Mouse (Mus musculus) ES-E14 (cell line): ENCODE data around the gene Cdt1. TPM values are rescaled to one million over a fixed set of nuclear protein-coding genes. Genes with fewer than 3 reads are reported as not detected.

Source experiments
- DNase-seq: peaks from one replicate; pipeline ENCODE4 v3.0.0-alpha.2; 2013; ENCODE audit warnings: low read depth, low spot score
- H3K27ac ChIP-seq: 2 replicates; pipeline ENCODE4 v1.5.1; 2012; ENCODE audit warnings: low read depth, mild to moderate bottlenecking, low read length, moderate library complexity, mixed read lengths; ENCODE audit not compliant: poor library complexity, insufficient read depth, severe bottlenecking
- H3K36me3 ChIP-seq: 2 replicates; pipeline ENCODE4 v1.6.1; 2012; ENCODE audit warnings: mild to moderate bottlenecking, low read length, moderate library complexity, mixed read lengths; ENCODE audit not compliant: control insufficient read depth, poor library complexity, insufficient read depth, severe bottlenecking
- H3K4me1 ChIP-seq, 2 experiments: fragments of 150-350 bp in 1 of 2; sonication (generic) in 1 of 2; 2 replicates each; pipeline ENCODE4 v1.6.1; 2012; ENCODE audit warnings: low read length in 2 of 2, mild to moderate bottlenecking in 1 of 2, mixed read lengths in 1 of 2; ENCODE audit not compliant: control insufficient read depth in 2 of 2, insufficient read depth in 2 of 2, poor library complexity in 1 of 2
- H3K4me3 ChIP-seq, 2 experiments: fragments of 150-350 bp in 1 of 2; sonication (generic) in 1 of 2; 2 replicates each; pipeline ENCODE4 v1.5.1; 2012; ENCODE audit warnings: low read length in 2 of 2, low read depth in 1 of 2, mild to moderate bottlenecking in 1 of 2, mixed read lengths in 1 of 2; ENCODE audit not compliant: insufficient read depth in 1 of 2, poor library complexity in 1 of 2, severe bottlenecking in 1 of 2
- H3K9ac ChIP-seq: 2 replicates; pipeline ENCODE4 v1.6.1; 2012; ENCODE audit warnings: low read depth, mild to moderate bottlenecking, low read length, mixed read lengths; ENCODE audit not compliant: poor library complexity, insufficient read depth, severe bottlenecking
- H3K9me3 ChIP-seq: fragments of 150-350 bp; sonication (generic); 2 replicates; pipeline ENCODE4 v1.6.1; 2012; ENCODE audit warnings: low read depth, mild to moderate bottlenecking, low read length; ENCODE audit not compliant: control insufficient read depth, insufficient read depth
- CHD2 ChIP-seq: IDR thresholded peaks from 2 replicates; pipeline ENCODE4 v1.6.1; 2014; ENCODE audit warnings: mild to moderate bottlenecking, low read depth, low read length, inconsistent platforms
- HCFC1 ChIP-seq: IDR thresholded peaks from 2 replicates; pipeline ENCODE4 v1.6.1; 2012; ENCODE audit warnings: low read length, inconsistent platforms, borderline replicate concordance; ENCODE audit not compliant: insufficient read depth
- MAFK ChIP-seq: IDR thresholded peaks from 2 replicates; pipeline ENCODE4 v1.6.1; 2014; ENCODE audit warnings: mild to moderate bottlenecking, low read depth, low read length, inconsistent platforms; ENCODE audit not compliant: insufficient read depth
- ZC3H11A ChIP-seq: IDR thresholded peaks from 2 replicates; pipeline ENCODE4 v1.6.1; 2012; ENCODE audit warnings: low read depth, mild to moderate bottlenecking, inconsistent platforms, low read length, borderline replicate concordance
- ZNF384 ChIP-seq: IDR thresholded peaks from 2 replicates; pipeline ENCODE4 v1.6.1; 2012; ENCODE audit warnings: low read depth, low read length, inconsistent platforms
- in situ Hi-C, 2 experiments: fragments of 600-800 bp; cut with MboI; formaldehyde crosslinking; loops; one replicate each; pipeline ENCODE4 v1.15.1; 2025; ENCODE audit warnings: low sequenced_read_pairs in 2 of 2, inconsistent platforms in 1 of 2; ENCODE audit not compliant: unreplicated experiment in 2 of 2
- total RNA-seq: library from RNA; depleted of rRNA; stranded (reverse); fragments of 300-350 nt; gene quantifications from 2 replicates; pipeline ENCODE4 v1.2.3, GENCODE M21; 2012

Gene Cdt1
- total RNA-seq, 1 experiment: 139 TPM

- H3K4me1 ChIP-seq: peaks cover 0 to 30% of the 10 kb centered on the region in 2 experiments; a peak in 2 of 4 replicates
- H3K4me3 ChIP-seq: no peak overlapping the region
- H3K36me3 ChIP-seq: no peaks in the 10 kb centered on the region
- no peak for DNase-seq
- no peak for TF ChIP-seq HCFC1
- no peak for TF ChIP-seq CHD2
- TF ChIP-seq MAFK: no peak
- TF ChIP-seq ZNF384: no peak
- no peak for TF ChIP-seq ZC3H11A
- no peaks in the 10 kb centered on the region for H3K9me3 ChIP-seq
- in situ Hi-C loops: no loop called here
- no peak overlapping the region for H3K27ac ChIP-seq
- no peak overlapping the region for H3K9ac ChIP-seq
Observed at GRCm38 (mm10) chr8:122584981-122585380, 17.2 kb downstream of the Cdt1 start.

GRCm38 (mm10) chr8:122585411-122585891 lies 17.6 kb downstream of the Cdt1 start:
- H3K4me3 ChIP-seq: no peak overlapping the region
- H3K9ac ChIP-seq: no peak overlapping the region
- H3K36me3 ChIP-seq: no peaks in the 10 kb centered on the region
- no peak overlapping the region for H3K27ac ChIP-seq
- peaks cover 0 to 27% of the 10 kb centered on the region in 2 experiments; a peak in 2 of 4 replicates for H3K4me1 ChIP-seq
- no peak for DNase-seq
- TF ChIP-seq HCFC1: no peak
- TF ChIP-seq MAFK: no peak
- no peak for TF ChIP-seq ZNF384
- no peak for TF ChIP-seq ZC3H11A
- TF ChIP-seq CHD2: no peak
- no peaks in the 10 kb centered on the region for H3K9me3 ChIP-seq
- in situ Hi-C loops: no loop called here

GRCm38 (mm10) chr8:122586171-122586570 lies 18.4 kb downstream of the Cdt1 start:
- Histone ChIP-seq H3K9ac (no peak overlapping the region), H3K36me3 (no peaks in the 10 kb centered on the region), H3K9me3 (no peaks in the 10 kb centered on the region), H3K27ac (no peak overlapping the region), H3K4me1 (peaks cover 0 to 21% of the 10 kb centered on the region in 2 experiments; a peak in 2 of 4 replicates), H3K4me3 (no peak overlapping the region)
- no peak for DNase-seq
- in situ Hi-C loops: no loop called here
- TF ChIP-seq ZNF384 (no peak), HCFC1 (no peak), MAFK (no peak), ZC3H11A (no peak), CHD2 (no peak)

GRCm38 (mm10) chr8:122586749-122587148 lies 18.9 kb downstream of the Cdt1 start:
- no peaks in the 10 kb centered on the region for H3K36me3 ChIP-seq
- H3K9me3 ChIP-seq: no peaks in the 10 kb centered on the region
- no peak overlapping the region for H3K4me3 ChIP-seq
- TF ChIP-seq ZNF384 (no peak), HCFC1 (no peak), CHD2 (no peak), MAFK (no peak), ZC3H11A (no peak)
- in situ Hi-C loops: no loop called here
- H3K9ac ChIP-seq: no peak overlapping the region
- no peak for DNase-seq
- no peak overlapping the region for H3K27ac ChIP-seq
- peaks cover 0 to 19% of the 10 kb centered on the region in 2 experiments; a peak in 2 of 4 replicates for H3K4me1 ChIP-seq

- no peaks in the 10 kb centered on the region for H3K4me1 ChIP-seq
- no peak overlapping the region for H3K27ac ChIP-seq
- H3K36me3 ChIP-seq: no peaks in the 10 kb centered on the region
- in situ Hi-C loops: no loop called here
- DNase-seq: no peak
- no peak overlapping the region for H3K9ac ChIP-seq
- TF ChIP-seq ZNF384 (no peak), HCFC1 (no peak), MAFK (no peak), ZC3H11A (no peak)
- no peak overlapping the region for H3K4me3 ChIP-seq
- H3K9me3 ChIP-seq: no peaks in the 10 kb centered on the region
Observed at GRCm38 (mm10) chr8:122593240-122593639, 25.4 kb downstream of the Cdt1 start.
